Mouse (Mus musculus) heart, postnatal 14 days (tissue): ENCODE data around the gene Gorab. TPM values are rescaled to one million over a fixed set of nuclear protein-coding genes. Genes with fewer than 3 reads are reported as not detected.

Source experiments
- DNase-seq, 2 experiments: peaks; one replicate each; pipeline ENCODE4 v3.0.0; 2021 to 2022
- intact Hi-C: fragments of 180-260 bp; cut with DNase I; formaldehyde crosslinking; loops from one replicate; pipeline ENCODE4 v1.15.1; 2025
- total RNA-seq, 2 experiments: library from RNA; stranded (reverse); gene quantifications; 2 replicates each; pipeline ENCODE4 v1.2.3; 2021

Gorab gene
- total RNA-seq, 2 experiments from 2014 or later: 3.2 to 4.9 TPM

DNA sequence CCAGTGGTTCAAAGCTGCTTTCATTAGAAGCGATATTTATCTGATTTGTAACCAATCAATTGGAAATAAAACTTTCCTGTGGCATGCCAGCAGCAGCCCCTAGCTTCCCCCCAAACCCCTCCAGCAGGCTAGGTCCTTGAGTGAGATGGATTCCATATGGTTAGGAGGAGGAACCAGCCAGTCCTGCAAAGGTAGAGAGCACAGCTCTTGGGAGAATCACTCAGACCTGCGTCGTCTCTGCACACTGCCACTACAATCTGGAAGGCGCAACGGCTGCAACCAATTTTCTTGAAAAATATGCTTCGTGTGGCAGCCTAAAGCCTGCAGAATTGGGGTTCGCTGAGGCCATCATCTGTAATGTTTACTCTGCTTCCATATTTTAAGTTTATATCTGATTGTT lies 45.3 kb downstream of the Gorab start:
- DNase-seq: no peak
- intact Hi-C loops: no loop called here

DNA sequence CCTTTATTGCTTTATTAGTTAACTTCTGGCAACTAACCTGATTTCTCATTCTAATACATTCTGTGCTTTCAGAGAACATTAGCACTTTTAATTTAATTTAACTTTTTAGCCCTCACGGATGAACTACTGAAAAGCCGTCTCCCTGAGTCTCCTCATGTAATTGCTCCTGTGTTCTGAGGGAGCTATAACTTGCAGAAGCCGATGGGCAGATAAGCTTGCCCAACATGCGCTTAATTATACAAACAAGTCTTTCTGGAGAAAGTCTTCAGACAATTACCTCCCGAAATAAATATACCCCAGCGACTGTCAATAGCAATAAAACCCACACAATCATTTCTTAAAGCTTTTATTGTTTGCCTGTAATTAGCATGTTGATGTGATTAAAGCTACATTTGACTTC lies 45.7 kb downstream of the Gorab start:
- intact Hi-C loops: no loop called here
- DNase-seq: no peak

DNA sequence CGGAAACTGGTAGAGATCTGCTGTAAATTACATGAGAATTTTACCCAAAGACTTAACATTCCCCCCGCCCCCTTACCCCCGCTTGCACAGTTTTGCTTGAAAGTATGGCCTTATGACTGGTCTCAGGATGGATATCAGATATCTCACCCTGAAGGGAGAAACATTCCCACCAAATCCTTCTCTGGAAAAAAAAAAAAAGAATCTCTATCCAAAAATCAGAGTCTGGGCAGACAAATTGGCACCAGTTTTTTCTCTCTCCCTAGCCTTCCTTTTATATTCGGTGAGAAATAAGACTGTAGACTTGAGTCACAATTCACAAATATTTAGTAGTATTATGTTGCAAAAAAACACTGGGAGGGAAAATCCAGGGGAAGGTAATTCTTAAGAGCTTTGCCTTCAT lies 47.3 kb downstream of the Gorab start:
- DNase-seq: no peak
- intact Hi-C loops: no loop called here

- intact Hi-C loops: no loop called here
- no peak for DNase-seq
Observed at GRCm38 (mm10) chr1:163355626-163356156, 47.8 kb downstream of the Gorab start.

DNA sequence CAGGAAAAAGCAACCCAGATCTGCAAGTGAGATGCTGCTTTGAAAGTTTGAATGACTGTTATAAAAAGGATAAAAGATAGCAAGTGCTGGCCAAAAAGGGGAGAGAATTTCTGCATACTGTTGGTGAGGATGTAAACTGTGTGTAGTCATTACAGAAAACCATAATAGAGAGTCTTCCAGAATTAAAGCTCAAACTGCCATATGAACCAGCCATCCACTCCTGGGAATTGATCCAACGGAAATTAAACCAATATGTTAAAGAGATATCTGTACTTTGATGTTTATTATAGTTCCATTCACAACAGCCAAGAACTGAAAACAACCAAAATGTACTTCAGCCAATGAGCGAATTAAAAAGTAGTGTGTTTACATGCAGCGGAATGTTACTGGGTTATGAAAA lies 52.5 kb downstream of the Gorab start:
- intact Hi-C loops: no loop called here
- no peak for DNase-seq

DNA sequence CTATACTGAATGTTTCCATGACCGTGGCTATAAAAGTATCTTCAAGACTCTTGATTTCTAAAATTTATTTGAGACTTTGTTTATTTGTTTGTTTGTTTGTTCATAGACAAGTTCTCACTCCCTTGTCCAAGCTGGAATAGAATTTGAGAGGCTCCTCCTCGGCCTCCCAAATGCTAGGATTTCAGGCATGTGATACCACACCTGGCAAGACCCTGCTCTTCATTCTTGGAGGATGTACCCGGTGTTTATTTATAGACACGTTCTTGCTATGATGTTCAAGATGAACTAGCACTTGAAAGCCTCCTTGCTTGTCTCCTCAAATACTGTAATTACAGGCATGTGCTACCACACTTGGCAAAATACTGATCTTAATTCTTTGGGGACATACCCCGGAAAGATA lies 57.9 kb downstream of the Gorab start:
- DNase-seq: no peak
- intact Hi-C loops: no loop called here

DNA sequence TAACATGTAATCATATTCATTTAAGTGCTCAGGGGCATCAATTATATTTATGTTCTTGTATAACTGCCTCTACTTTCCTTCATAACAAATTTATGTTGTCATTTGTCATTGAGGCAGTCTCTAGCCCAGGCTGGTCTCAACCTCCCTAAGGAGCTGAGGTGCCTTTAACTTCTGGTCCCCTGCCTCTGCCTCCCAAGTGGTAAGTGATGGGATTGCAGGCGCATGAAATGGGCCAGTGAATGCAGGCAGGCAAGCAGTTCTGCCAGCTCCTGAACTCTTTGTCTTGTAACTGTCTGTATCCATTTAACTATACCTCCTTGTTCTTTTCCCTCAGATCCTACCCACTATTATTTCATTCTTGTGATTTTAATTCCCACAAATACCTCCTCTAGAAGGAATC lies 58.5 kb downstream of the Gorab start:
- intact Hi-C loops: no loop called here
- no peak for DNase-seq

DNA sequence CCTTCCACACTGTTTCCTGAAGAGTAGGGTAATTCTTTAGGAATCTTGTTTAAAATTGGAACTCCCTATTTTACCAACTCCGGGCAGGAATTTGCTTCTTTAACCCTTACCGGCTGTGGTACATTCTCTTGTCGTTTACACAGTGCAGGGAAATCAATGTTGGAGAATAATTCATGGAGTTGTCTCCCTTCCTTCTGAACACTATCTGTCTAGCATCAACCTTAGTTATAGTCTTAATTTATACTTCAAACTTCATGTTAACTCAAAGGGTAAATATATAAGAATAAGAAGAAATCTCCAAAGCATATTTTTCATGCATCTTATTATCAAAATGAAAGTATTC lies 64.3 kb downstream of the Gorab start:
- intact Hi-C loops: no loop called here
- no peak for DNase-seq

DNA sequence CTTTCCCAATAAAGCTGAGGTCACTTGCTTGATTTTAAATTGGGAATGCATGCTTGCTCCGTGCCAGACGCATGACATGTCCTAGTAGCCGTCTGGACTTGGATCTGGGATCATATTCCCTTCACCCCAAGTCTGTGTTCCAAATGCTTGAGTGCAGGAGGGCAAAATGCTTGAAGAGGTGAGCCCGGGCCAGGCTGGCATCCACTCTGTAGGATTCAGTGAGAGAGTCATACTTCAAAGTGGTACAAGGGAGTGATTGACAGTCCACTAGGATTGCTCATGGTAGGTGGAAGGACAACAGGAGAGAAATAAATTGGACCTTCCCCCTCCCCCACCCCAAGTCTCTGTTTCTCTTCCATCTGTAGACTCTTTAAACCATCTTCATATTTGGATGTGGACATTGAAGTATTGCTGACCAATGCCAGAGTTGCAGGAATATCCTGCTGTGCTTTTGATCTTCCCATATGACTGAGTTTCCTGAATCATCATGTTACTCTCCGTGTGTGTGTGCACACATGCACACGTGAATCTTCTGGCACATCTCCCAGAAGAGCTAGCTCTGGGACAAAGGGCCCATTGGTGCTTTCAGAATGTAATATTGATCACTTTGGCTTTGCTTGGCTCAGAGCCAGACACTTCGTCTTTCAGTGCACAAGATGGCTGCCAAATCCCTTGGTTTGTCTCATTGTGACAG lies 64.8 kb downstream of the Gorab start:
- DNase-seq: peak; percentile 11 to 42

DNA sequence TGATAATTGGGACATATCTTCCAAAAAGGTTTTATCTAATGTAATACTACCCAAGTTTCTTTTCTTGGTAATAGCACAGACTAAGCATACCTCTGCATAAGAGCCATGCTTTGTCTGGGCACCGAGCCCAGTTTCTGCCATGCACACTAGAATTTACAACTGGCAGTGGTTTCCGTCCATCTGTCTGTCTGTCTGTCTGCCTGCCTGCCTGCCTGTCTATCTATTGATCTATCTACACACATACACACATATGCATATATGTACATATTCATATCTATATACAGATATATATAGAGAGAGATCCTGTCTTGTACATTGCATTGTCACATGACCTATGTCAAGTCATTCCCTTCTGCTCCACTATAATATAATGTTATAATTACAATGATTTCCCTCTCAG lies 65.6 kb downstream of the Gorab start:
- intact Hi-C loops: no loop called here
- peak; percentile 31 to 44 for DNase-seq

More for the DNA sequence above, 64.8 kb downstream of the Gorab start:
- intact Hi-C loops: no loop called here

Other genes starting within 250 kb of the Gorab start
- gene Prrx1, start 90.0 kb downstream of the Gorab start, total RNA-seq: 10 to 100 TPM; 30.5 to 31.9 TPM